Mouse (Mus musculus): ENCODE data around the gene Hrc.

DNA sequence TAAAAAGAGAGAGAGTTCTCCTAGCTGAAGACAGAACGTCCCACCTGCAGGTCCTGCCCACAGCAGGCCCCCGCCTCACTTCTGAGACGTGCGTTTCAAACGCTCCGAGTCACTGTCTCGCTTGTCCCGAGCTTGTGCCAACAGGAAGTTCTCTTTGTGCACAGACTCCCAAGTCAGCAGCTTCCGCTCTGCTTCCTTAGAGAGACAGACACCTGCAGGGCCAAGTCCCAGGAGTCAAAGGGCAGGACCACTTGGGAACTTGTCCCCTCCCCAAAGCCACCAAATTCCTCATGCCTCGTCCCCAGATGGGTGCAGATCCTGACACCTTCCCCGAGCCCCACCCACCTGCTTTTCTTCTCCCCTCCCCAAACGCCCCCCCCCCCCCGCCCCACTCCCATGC is 30.2 kb upstream of the Hrc start:
- TF ChIP-seq POLR2A (IDR thresholded peaks at IDR 0.05; ENCODE audit: insufficient read depth, low read length) (no peak), CTCF (IDR thresholded peaks at IDR 0.05; ENCODE audit: low read depth, low read length) (no peak)

All from ES-Bruce4 (cell line).